In the genomic region with DNA sequence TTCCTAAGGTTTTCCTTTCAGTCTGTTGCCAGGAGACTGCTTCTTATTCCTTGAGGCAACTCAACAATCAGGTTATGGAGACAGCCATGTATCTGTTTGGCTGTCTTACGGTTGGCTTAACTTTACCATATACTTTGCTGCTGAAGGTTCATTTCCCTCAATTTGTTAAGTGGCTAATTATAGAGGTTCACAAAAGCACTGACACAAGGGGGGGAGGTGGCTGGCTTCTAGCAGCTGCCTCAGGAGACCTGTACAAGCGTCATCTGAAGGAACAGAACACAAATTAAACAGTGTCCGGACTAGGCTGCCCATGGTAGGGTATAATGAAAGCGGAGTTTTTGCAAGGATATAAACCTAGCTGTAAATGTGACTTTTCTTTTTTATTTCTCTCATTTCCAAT, we compare ENCODE assay signal across 21 mouse cellular contexts.
DNase-seq lines count a peak whose midpoint lies in the region; ATAC-seq and TF ChIP-seq lines count a peak whose summit lies in the region.
"Had no signal": no experiment of that assay in that cellular context is flagged by ENCODE, and none has a peak within 500 bp of the region (broad histone marks: within the 10 kb centered on the region; RNA-seq: fewer than 3 reads in every experiment).

No protein-coding gene starts in this region.

- WGBS in forebrain, embryonic 12.5 days: 27% methylated on average over 4 of the region's 4 CpGs
- WGBS in forebrain, embryonic 15.5 days: 14% methylated on average over 4 of the region's 4 CpGs
- WGBS in hindbrain, embryonic 12.5 days: 55% methylated on average over 4 of the region's 4 CpGs
- 50% methylated on average over 4 of the region's 4 CpGs for WGBS in hindbrain, embryonic 11.5 days

- TF ChIP-seq CTCF in brain, embryonic 14.5 days (IDR thresholded peaks at IDR 0.05; ENCODE audit: borderline replicate concordance, extremely low read depth, insufficient read depth, insufficient read length): no peak

- peak; percentile 10 for DNase-seq in embryo, embryonic 10.5 days (ENCODE audit: low spot score)
- no peak for DNase-seq in embryo, embryonic 9.5 days (ENCODE audit: extremely low spot score)
- no peak for DNase-seq in hindbrain, embryonic 11.5 days (ENCODE audit: low spot score)
- peak; percentile 58 for DNase-seq in brain, embryonic 14.5 days (ENCODE audit: low read depth)
- DNase-seq: adrenal gland, postnatal 25 days; B cell, adult 2 months; cerebellum, adult 2 months; cerebellum, postnatal 10 days; gastrocnemius, postnatal 36 days; heart, adult 18-20 months; heart, postnatal 10 days; kidney, adult 2 months had no signal

- no peak overlapping the region for H3K9ac ChIP-seq in forebrain, embryonic 12.5 days
- no peak overlapping the region for H3K9ac ChIP-seq in forebrain, embryonic 15.5 days (replicated peaks)
- no peak overlapping the region for H3K9ac ChIP-seq in hindbrain, embryonic 12.5 days
- no peak overlapping the region for H3K9ac ChIP-seq in hindbrain, embryonic 11.5 days (ENCODE audit: low read depth, low read length)
- H3K9ac ChIP-seq: hindbrain, embryonic 15.5 days had no signal

- no peak overlapping the region for H3K4me2 ChIP-seq in forebrain, embryonic 12.5 days
- H3K4me2 ChIP-seq in forebrain, embryonic 15.5 days (replicated peaks): no peak overlapping the region
- no peak overlapping the region for H3K4me2 ChIP-seq in hindbrain, embryonic 12.5 days (replicated peaks)
- no peak overlapping the region for H3K4me2 ChIP-seq in hindbrain, embryonic 11.5 days (replicated peaks; ENCODE audit: low read depth, low read length)
- H3K4me2 ChIP-seq: hindbrain, embryonic 15.5 days had no signal

- TF ChIP-seq POLR2A in brain, embryonic 14.5 days (IDR thresholded peaks at IDR 0.05; ENCODE audit: borderline replicate concordance, extremely low read depth, insufficient read depth, insufficient read length, poor library complexity, severe bottlenecking): no peak

- H3K4me1 ChIP-seq in forebrain, embryonic 12.5 days: peaks cover 3% of the 10 kb centered on the region
- peaks cover 5% of the 10 kb centered on the region; the same call in 1 of the 2 replicates for H3K4me1 ChIP-seq in forebrain, embryonic 15.5 days
- H3K4me1 ChIP-seq in hindbrain, embryonic 12.5 days: no peaks in the 10 kb centered on the region
- H3K4me1 ChIP-seq in hindbrain, embryonic 11.5 days (replicated peaks; ENCODE audit: control insufficient read depth, insufficient read depth, low read length): no peaks in the 10 kb centered on the region
- H3K4me1 ChIP-seq: heart, embryonic 10.5 days; hindbrain, embryonic 15.5 days had no signal

- H3K36me3 ChIP-seq in forebrain, embryonic 12.5 days (replicated peaks): no peaks in the 10 kb centered on the region
- no peaks in the 10 kb centered on the region for H3K36me3 ChIP-seq in forebrain, embryonic 15.5 days
- no peaks in the 10 kb centered on the region for H3K36me3 ChIP-seq in hindbrain, embryonic 12.5 days
- no peaks in the 10 kb centered on the region for H3K36me3 ChIP-seq in hindbrain, embryonic 11.5 days (ENCODE audit: control insufficient read depth, insufficient read depth, low read length)
- H3K36me3 ChIP-seq: G1E; heart, embryonic 10.5 days; hindbrain, embryonic 15.5 days had no signal

- ATAC-seq in forebrain, embryonic 12.5 days (ENCODE audit: low FRiP score): peak; percentile 57; the same call in 1 of the 2 replicates
- ATAC-seq in forebrain, embryonic 15.5 days (replicated peaks): no peak
- ATAC-seq in hindbrain, embryonic 12.5 days (ENCODE audit: low FRiP score): peak; percentile 63; the same call in 1 of the 2 replicates
- ATAC-seq in hindbrain, embryonic 11.5 days (ENCODE audit: low FRiP score): no peak
- ATAC-seq in activated CD4-positive, CD25-positive, alpha-beta regulatory T cell, adult 4 months: no peak
- ATAC-seq: CD4-positive, CD25-positive, alpha-beta regulatory T cell, adult 4 months; intestine, embryonic 16.5 days had no signal

- H3K4me3 ChIP-seq in forebrain, embryonic 12.5 days (replicated peaks): no peak overlapping the region
- H3K4me3 ChIP-seq in forebrain, embryonic 15.5 days: no peak overlapping the region
- H3K4me3 ChIP-seq in hindbrain, embryonic 12.5 days: no peak overlapping the region
- H3K4me3 ChIP-seq in hindbrain, embryonic 11.5 days (ENCODE audit: low read depth, low read length): no peak overlapping the region
- H3K4me3 ChIP-seq: heart, embryonic 10.5 days; hindbrain, embryonic 15.5 days had no signal

- H3K9me3 ChIP-seq in forebrain, embryonic 12.5 days: no peaks in the 10 kb centered on the region
- H3K9me3 ChIP-seq in forebrain, embryonic 15.5 days: no peaks in the 10 kb centered on the region
- H3K9me3 ChIP-seq in hindbrain, embryonic 12.5 days (replicated peaks): no peaks in the 10 kb centered on the region
- no peaks in the 10 kb centered on the region for H3K9me3 ChIP-seq in hindbrain, embryonic 11.5 days (ENCODE audit: control insufficient read depth, low read length)
- H3K9me3 ChIP-seq: heart, embryonic 10.5 days; hindbrain, embryonic 15.5 days had no signal

- H3K27me3 ChIP-seq in forebrain, embryonic 12.5 days: 0 out of 2 replicates have a peak, but pooled peaks cover 4% of the 10 kb centered on the region
- H3K27me3 ChIP-seq in forebrain, embryonic 15.5 days: no peaks in the 10 kb centered on the region
- H3K27me3 ChIP-seq in hindbrain, embryonic 12.5 days: no peaks in the 10 kb centered on the region
- no peaks in the 10 kb centered on the region for H3K27me3 ChIP-seq in hindbrain, embryonic 11.5 days (ENCODE audit: control insufficient read depth, insufficient read depth, low read length)
- H3K27me3 ChIP-seq: hindbrain, embryonic 15.5 days had no signal

- no peak overlapping the region for H3K27ac ChIP-seq in forebrain, embryonic 12.5 days
- no peak overlapping the region for H3K27ac ChIP-seq in forebrain, embryonic 15.5 days (replicated peaks)
- H3K27ac ChIP-seq in hindbrain, embryonic 12.5 days: no peak overlapping the region
- H3K27ac ChIP-seq in hindbrain, embryonic 11.5 days (ENCODE audit: low read depth, low read length): no peak overlapping the region
- H3K27ac ChIP-seq: heart, embryonic 10.5 days; hindbrain, embryonic 15.5 days had no signal

Comparison
In these comparisons a context has a peak if more than half of its experiments do, and no peak if none do; other contexts are left out.
1. DNase-seq: peak in embryo, embryonic 10.5 days (single experiment) and brain, embryonic 14.5 days (single experiment); none in embryo, embryonic 9.5 days (single experiment) and hindbrain, embryonic 11.5 days (single experiment).
2. ATAC-seq: peak in forebrain, embryonic 12.5 days (single experiment) and hindbrain, embryonic 12.5 days (single experiment); none in forebrain, embryonic 15.5 days (single experiment), hindbrain, embryonic 11.5 days (single experiment) and activated CD4-positive, CD25-positive, alpha-beta regulatory T cell, adult 4 months (single experiment).